Comparison of ENCODE assay signal across 8 mouse cellular contexts in the genomic region with DNA sequence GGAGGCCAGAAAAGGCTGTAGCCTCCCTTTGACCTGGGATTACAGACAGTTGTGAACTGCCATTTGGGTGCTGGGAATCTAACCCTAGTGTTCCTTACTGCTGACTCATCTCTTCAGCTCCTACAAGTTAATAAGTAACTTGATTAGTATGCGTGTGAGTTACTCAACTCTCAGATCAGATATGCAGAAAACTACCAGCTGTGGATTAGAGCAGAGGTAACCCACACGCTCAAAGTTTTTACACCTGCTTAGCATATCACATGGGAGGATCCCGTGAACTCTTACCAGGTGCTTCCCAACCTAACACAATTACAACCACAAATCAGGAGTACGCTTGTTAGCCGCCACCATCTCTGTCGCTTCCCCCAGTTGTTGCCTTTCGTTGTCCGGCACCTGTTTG. TPM values are rescaled to one million over a fixed set of nuclear protein-coding genes. Genes with fewer than 3 reads are reported as not detected.
DNase-seq lines count a peak whose midpoint lies in the region; ATAC-seq and TF ChIP-seq lines count a peak whose summit lies in the region.

No protein-coding gene starts in this region.

- peak; percentile 47 for DNase-seq in kidney, adult 2 months
- no peak for DNase-seq in kidney, postnatal 10 days
- DNase-seq in R1 (ENCODE audit: low read depth, low spot score), result peak; percentile 54
- DNase-seq in heart, postnatal 0 days (ENCODE audit: low spot score), result no peak
- DNase-seq in right cerebral cortex, postnatal 14 days, result no peak
- no peak for DNase-seq in layer of hippocampus, adult 8-10 months (ENCODE audit: low spot score in 2 of 2)
- DNase-seq in left cerebral cortex, adult 9 months (ENCODE audit: low spot score in 2 of 2), result no peak

- WGBS in kidney, adult 2 months, result 22% methylated on average over 8 of the region's 8 CpGs
- WGBS in heart, postnatal 0 days, result 22% methylated on average over 8 of the region's 8 CpGs
- 32% methylated on average over 8 of the region's 8 CpGs for WGBS in liver, embryonic 15.5 days (ENCODE audit: insufficient replicate concordance)

- H3K27me3 ChIP-seq in kidney, adult 2 months (replicated peaks; ENCODE audit: control insufficient read depth, insufficient read depth, low read length), result no peaks in the 10 kb centered on the region
- no peaks in the 10 kb centered on the region for H3K27me3 ChIP-seq in heart, postnatal 0 days (ENCODE audit: control insufficient read depth, insufficient read depth, low read length)
- H3K27me3 ChIP-seq in liver, embryonic 15.5 days, result no peaks in the 10 kb centered on the region

- H3K27ac ChIP-seq in kidney, adult 2 months (ENCODE audit: insufficient read depth, low read depth, low read length), result peak overlapping the region; percentile 43
- H3K27ac ChIP-seq in heart, postnatal 0 days (ENCODE audit: low read depth), result peak overlapping the region; percentile 88
- peak overlapping the region; percentile 84 for H3K27ac ChIP-seq in liver, embryonic 15.5 days (replicated peaks)

- H3K4me1 ChIP-seq in kidney, adult 2 months (ENCODE audit: control insufficient read depth, insufficient read depth, low read length), result peaks cover 11% of the 10 kb centered on the region; the same call in 1 of the 2 replicates
- H3K4me1 ChIP-seq in heart, postnatal 0 days (ENCODE audit: control insufficient read depth, insufficient read depth), result peaks cover 15% of the 10 kb centered on the region
- peaks cover 32% of the 10 kb centered on the region for H3K4me1 ChIP-seq in liver, embryonic 15.5 days (replicated peaks)

- ATAC-seq in heart, postnatal 0 days (ENCODE audit: insufficient read depth, low read depth), result no peak
- ATAC-seq in liver, embryonic 15.5 days (ENCODE audit: insufficient read depth), result no peak

- no peak for TF ChIP-seq CTCF in kidney, adult 2 months (conservative IDR thresholded peaks at IDR 0.05; ENCODE audit: insufficient read depth, insufficient read length, low read depth, low read length)
- TF ChIP-seq CTCF in heart, postnatal 0 days (IDR thresholded peaks at IDR 0.05; ENCODE audit: low read depth), result no peak

- peak overlapping the region; percentile 98 for H3K4me2 ChIP-seq in heart, postnatal 0 days (ENCODE audit: low read depth, low read length)
- H3K4me2 ChIP-seq in liver, embryonic 15.5 days, result peak overlapping the region; percentile 95

- peak overlapping the region; percentile 85 for H3K9ac ChIP-seq in heart, postnatal 0 days (replicated peaks; ENCODE audit: low read depth, low read length)
- H3K9ac ChIP-seq in liver, embryonic 15.5 days, result no peak overlapping the region

- H3K36me3 ChIP-seq in kidney, adult 2 months (ENCODE audit: control insufficient read depth, insufficient read depth, low read length), result no peaks in the 10 kb centered on the region
- no peaks in the 10 kb centered on the region for H3K36me3 ChIP-seq in heart, postnatal 0 days (replicated peaks; ENCODE audit: control insufficient read depth, insufficient read depth, low read length)
- H3K36me3 ChIP-seq in liver, embryonic 15.5 days (replicated peaks), result no peaks in the 10 kb centered on the region

- H3K9me3 ChIP-seq in heart, postnatal 0 days (replicated peaks; ENCODE audit: control insufficient read depth, low read length), result no peaks in the 10 kb centered on the region
- no peaks in the 10 kb centered on the region for H3K9me3 ChIP-seq in liver, embryonic 15.5 days (replicated peaks)

- no peak for TF ChIP-seq POLR2A in kidney, adult 2 months (IDR thresholded peaks at IDR 0.05; ENCODE audit: low read depth, low read length)

- H3K4me3 ChIP-seq in kidney, adult 2 months (ENCODE audit: insufficient read depth, low read depth, low read length), result peak overlapping the region; percentile 99
- peak overlapping the region; percentile 71 for H3K4me3 ChIP-seq in heart, postnatal 0 days (ENCODE audit: low read depth, low read length)
- peak overlapping the region; percentile 95 for H3K4me3 ChIP-seq in liver, embryonic 15.5 days (replicated peaks)

- TF ChIP-seq EP300 in heart, postnatal 0 days (IDR thresholded peaks at IDR 0.05; ENCODE audit: low read depth), result no peak

RNA-seq across cellular contexts. Expression of a gene that starts 0.7 kb away (rescaled TPM):
- 8.6 and 8.8 TPM in 2 replicates for polyA plus RNA-seq in kidney, adult 2 months (2012; rRNA removed)
- total RNA-seq in heart, postnatal 0 days (2014; rRNA removed; ENCODE audit: low replicate concordance), result 26.1 and 34.3 TPM in 2 replicates
- 5.6 and 5.7 TPM in 2 replicates for polyA plus RNA-seq in heart, postnatal 0 days (2015; fragmentation: Nextera tagmentation; extraction: Ambion mirVana)
- 3.9 and 4.2 TPM in 2 replicates for polyA plus RNA-seq in liver, embryonic 15.5 days (2015; fragmentation: Nextera tagmentation; extraction: Ambion mirVana)
- total RNA-seq in layer of hippocampus, adult 8-10 months (2022), result 10 to 100 TPM; 33.6 to 38.5 (median 35.7) TPM

Comparison
In these comparisons a context has a peak if more than half of its experiments do, and no peak if none do; other contexts are left out.
1. DNase-seq: peak in kidney, adult 2 months (single experiment) and R1 (single experiment); none in kidney, postnatal 10 days (single experiment), heart, postnatal 0 days (single experiment), right cerebral cortex, postnatal 14 days (single experiment), layer of hippocampus, adult 8-10 months (0 of 2) and left cerebral cortex, adult 9 months (0 of 2).
2. Peak in every context shown above with its lines, with median percentiles within 50 percentile points of each other: H3K27ac ChIP-seq and H3K4me3 ChIP-seq.